Mouse (Mus musculus) small intestine, adult 2 months (tissue): ENCODE measurements at regions not wholly inside any gene's neighbourhood (a gene's known extent, or its start where the extent isn't known, plus 50 kb on each side); places are given as distances from the start of the nearest gene placed in this dataset.

Experiments
- CTCF ChIP-seq: fragments of 200-500 bp; IDR thresholded peaks from 2 replicates; pipeline ENCODE4 v1.5.1; 2012; ENCODE audit warnings: low read depth, mild to moderate bottlenecking, control low read depth, inconsistent platforms, low read length, moderate library complexity, mixed read lengths; ENCODE audit not compliant: insufficient replicate concordance, insufficient read length; ENCODE audit errors: extremely low read depth
- POLR2A ChIP-seq: fragments of 200-500 bp; IDR thresholded peaks from 2 replicates; pipeline ENCODE4 v1.6.1; 2012; ENCODE audit warnings: low read depth, mild to moderate bottlenecking, control low read depth, inconsistent platforms, low read length, moderate library complexity

- TF ChIP-seq POLR2A: no peak
- no peak for TF ChIP-seq CTCF
Measured at GRCm38 (mm10) chr5:118355691-118356337, 110.8 kb downstream of the 2410131K14Rik start.
